Mouse (Mus musculus): ENCODE results near the gene Piezo1. TPM values are rescaled to one million over a fixed set of nuclear protein-coding genes. Genes with fewer than 3 reads are reported as not detected.
A peak's percentile ranks its signal among the peaks of the same experiment; 100 is the strongest.

Piezo1 gene
- polyA plus RNA-seq, 1 experiment from 2014 or later: 26.6 TPM

DNA sequence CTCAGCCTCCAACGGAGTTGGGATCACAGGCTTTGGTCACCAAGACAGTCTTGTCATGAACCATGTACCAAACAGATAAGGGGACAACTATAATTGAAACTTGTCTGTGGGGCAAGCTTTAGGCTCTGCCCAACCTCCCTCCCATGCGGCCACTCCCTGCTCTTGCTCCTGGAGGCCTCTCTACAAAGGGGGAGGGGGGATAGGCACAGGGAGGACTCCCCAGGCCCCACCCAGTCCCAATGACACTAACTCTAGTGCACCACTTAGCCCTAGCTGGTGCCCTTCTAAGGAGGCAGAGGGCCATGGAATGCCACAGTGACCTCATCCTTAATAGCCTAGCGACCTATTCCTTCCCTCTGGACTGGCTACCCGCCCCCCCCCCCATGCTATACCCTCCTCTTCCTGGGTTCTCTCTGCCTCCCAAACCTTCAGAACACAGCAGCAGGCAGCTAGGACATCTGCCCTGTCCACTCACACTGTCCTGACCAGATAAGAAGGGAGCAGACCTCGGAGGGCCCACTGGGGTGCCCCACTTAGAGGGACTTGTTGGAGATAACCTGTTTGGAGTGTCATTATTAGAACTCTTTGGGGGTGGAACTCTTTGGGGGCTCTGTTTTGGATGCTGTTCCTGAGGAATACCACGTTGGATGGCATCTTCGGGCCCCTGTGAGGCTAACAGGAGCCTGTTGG is 4.9 kb downstream of the Piezo1 start:
- H3K27ac ChIP-seq (ENCODE audit: low read depth): peak overlapping the region; percentile 69
- WGBS: 74% methylated on average over 7 of the region's 7 CpGs
- ATAC-seq (ENCODE audit: insufficient read depth) (no peak), DNase-seq (no peak)
- no peak overlapping the region; the same call in 1 of the 2 replicates for H3K4me3 ChIP-seq (ENCODE audit: low read depth, low read length)
- no peak for TF ChIP-seq CTCF (IDR thresholded peaks at IDR 0.05; ENCODE audit: low read depth)
- no peaks in the 10 kb centered on the region for H3K27me3 ChIP-seq (ENCODE audit: insufficient read depth, low read length)
- peaks cover 18% of the 10 kb centered on the region for H3K4me1 ChIP-seq (ENCODE audit: insufficient read depth)
- peak overlapping the region; percentile 44; the same call in 1 of the 2 replicates for H3K9ac ChIP-seq
- peak overlapping the region; percentile 93 for H3K4me2 ChIP-seq
- peaks cover 22% of the 10 kb centered on the region; the same call in 1 of the 2 replicates for H3K36me3 ChIP-seq (ENCODE audit: insufficient read depth)
- H3K9me3 ChIP-seq (ENCODE audit: low read depth, low read length): no peaks in the 10 kb centered on the region

- H3K27me3 ChIP-seq (ENCODE audit: insufficient read depth, low read length): no peaks in the 10 kb centered on the region
- DNase-seq: no peak
- peaks cover 29% of the 10 kb centered on the region; the same call in 1 of the 2 replicates for H3K36me3 ChIP-seq (ENCODE audit: insufficient read depth)
- no peak overlapping the region for H3K9ac ChIP-seq
- H3K27ac ChIP-seq (ENCODE audit: low read depth): no peak overlapping the region
- no peak for TF ChIP-seq CTCF (IDR thresholded peaks at IDR 0.05; ENCODE audit: low read depth)
- ATAC-seq (ENCODE audit: insufficient read depth): no peak
- whole genome bisulfite sequencing: 88% methylated on average over 8 of the region's 8 CpGs
- peaks cover 18% of the 10 kb centered on the region for H3K4me1 ChIP-seq (ENCODE audit: insufficient read depth)
- H3K4me3 ChIP-seq (ENCODE audit: low read depth, low read length): no peak overlapping the region
- H3K4me2 ChIP-seq: no peak overlapping the region
- H3K9me3 ChIP-seq (ENCODE audit: low read depth, low read length): no peaks in the 10 kb centered on the region
These were observed 7.0 kb downstream of the Piezo1 start for GRCm38 (mm10) chr8:122544138-122544537.

GRCm38 (mm10) chr8:122538310-122539076 is 12.6 kb downstream of the Piezo1 start:
- ATAC-seq (ENCODE audit: insufficient read depth) (no peak), DNase-seq (no peak)
- no peaks in the 10 kb centered on the region for H3K9me3 ChIP-seq (ENCODE audit: low read depth, low read length)
- no peak overlapping the region for H3K9ac ChIP-seq
- peaks cover 20% of the 10 kb centered on the region for H3K4me1 ChIP-seq (ENCODE audit: insufficient read depth)
- H3K27ac ChIP-seq (ENCODE audit: low read depth): peak overlapping the region; percentile 93
- peaks cover 19% of the 10 kb centered on the region; the same call in 1 of the 2 replicates for H3K36me3 ChIP-seq (ENCODE audit: insufficient read depth)
- no peak overlapping the region for H3K4me3 ChIP-seq (ENCODE audit: low read depth, low read length)
- TF ChIP-seq CTCF (IDR thresholded peaks at IDR 0.05; ENCODE audit: low read depth): no peak
- 89% methylated on average over 9 of the region's 9 CpGs for WGBS
- no peaks in the 10 kb centered on the region for H3K27me3 ChIP-seq (ENCODE audit: insufficient read depth, low read length)
- H3K4me2 ChIP-seq: no peak overlapping the region

GRCm38 (mm10) chr8:122537812-122538211 is 13.3 kb downstream of the Piezo1 start:
- 50% methylated on average over 2 of the region's 2 CpGs for WGBS
- Histone ChIP-seq H3K27me3 (ENCODE audit: insufficient read depth, low read length) (no peaks in the 10 kb centered on the region), H3K4me1 (ENCODE audit: insufficient read depth) (peaks cover 20% of the 10 kb centered on the region), H3K27ac (ENCODE audit: low read depth) (peak overlapping the region; percentile 93), H3K4me2 (no peak overlapping the region; the same call in 1 of the 2 replicates), H3K9me3 (ENCODE audit: low read depth, low read length) (no peaks in the 10 kb centered on the region), H3K4me3 (ENCODE audit: low read depth, low read length) (no peak overlapping the region), H3K9ac (no peak overlapping the region), H3K36me3 (ENCODE audit: insufficient read depth) (peaks cover 12% of the 10 kb centered on the region; the same call in 1 of the 2 replicates)
- DNase-seq: no peak
- ATAC-seq (ENCODE audit: insufficient read depth): 0 out of 2 replicates have a peak, but pooled peaks have one; percentile 14
- TF ChIP-seq CTCF (IDR thresholded peaks at IDR 0.05; ENCODE audit: low read depth): no peak

GRCm38 (mm10) chr8:122537033-122537432 is 14.1 kb downstream of the Piezo1 start:
- H3K9me3 ChIP-seq (ENCODE audit: low read depth, low read length): no peaks in the 10 kb centered on the region
- peak; percentile 88 for DNase-seq
- H3K4me3 ChIP-seq (ENCODE audit: low read depth, low read length): no peak overlapping the region
- H3K9ac ChIP-seq: 0 out of 2 replicates have a peak overlapping the region, but pooled peaks have one; percentile 13
- no peak for TF ChIP-seq CTCF (IDR thresholded peaks at IDR 0.05; ENCODE audit: low read depth)
- no peaks in the 10 kb centered on the region for H3K27me3 ChIP-seq (ENCODE audit: insufficient read depth, low read length)
- peak; percentile 86 for ATAC-seq (ENCODE audit: insufficient read depth)
- peaks cover 6% of the 10 kb centered on the region; the same call in 1 of the 2 replicates for H3K36me3 ChIP-seq (ENCODE audit: insufficient read depth)
- peaks cover 20% of the 10 kb centered on the region for H3K4me1 ChIP-seq (ENCODE audit: insufficient read depth)
- 8% methylated on average over 6 of the region's 6 CpGs for WGBS
- peak overlapping the region; percentile 36 for H3K4me2 ChIP-seq
- H3K27ac ChIP-seq (ENCODE audit: low read depth): peak overlapping the region; percentile 93

DNA sequence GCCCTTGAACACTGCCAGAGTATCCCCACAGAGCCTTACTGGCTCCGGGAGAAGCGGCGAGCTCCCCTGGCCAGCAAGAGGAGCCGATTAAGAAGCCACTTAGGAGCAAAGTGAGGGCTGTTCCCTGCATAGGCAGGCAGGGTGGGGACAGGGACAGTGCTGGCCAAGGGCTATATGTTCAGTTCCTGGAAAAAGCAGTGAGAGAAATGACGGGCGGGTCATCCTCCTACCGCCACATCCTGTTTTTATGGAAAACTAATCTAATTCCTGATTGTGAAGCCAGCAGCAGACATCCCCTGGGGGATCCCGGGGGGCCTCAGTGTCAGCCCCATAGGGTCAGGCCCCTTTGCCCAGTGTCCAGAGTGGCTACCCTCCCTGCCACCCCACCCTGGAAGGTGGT is 19.8 kb downstream of the Piezo1 start:
- H3K9ac ChIP-seq: no peak overlapping the region
- H3K9me3 ChIP-seq (ENCODE audit: low read depth, low read length): no peaks in the 10 kb centered on the region
- H3K36me3 ChIP-seq (ENCODE audit: insufficient read depth): no peaks in the 10 kb centered on the region
- no peak for ATAC-seq (ENCODE audit: insufficient read depth)
- DNase-seq: no peak
- no peaks in the 10 kb centered on the region for H3K27me3 ChIP-seq (ENCODE audit: insufficient read depth, low read length)
- H3K27ac ChIP-seq (ENCODE audit: low read depth): 0 out of 2 replicates have a peak overlapping the region, but pooled peaks have one; percentile 26
- H3K4me1 ChIP-seq (ENCODE audit: insufficient read depth): peaks cover 13% of the 10 kb centered on the region
- no peak overlapping the region for H3K4me2 ChIP-seq
- H3K4me3 ChIP-seq (ENCODE audit: low read depth, low read length): no peak overlapping the region
- TF ChIP-seq CTCF (IDR thresholded peaks at IDR 0.05; ENCODE audit: low read depth): no peak
- 68% methylated on average over 8 of the region's 8 CpGs for WGBS

GRCm38 (mm10) chr8:122529159-122529558 is 22.0 kb downstream of the Piezo1 start:
- Histone ChIP-seq H3K27me3 (ENCODE audit: insufficient read depth, low read length) (no peaks in the 10 kb centered on the region), H3K36me3 (ENCODE audit: insufficient read depth) (0 out of 2 replicates have a peak, but pooled peaks cover 4% of the 10 kb centered on the region), H3K9me3 (ENCODE audit: low read depth, low read length) (no peaks in the 10 kb centered on the region), H3K4me3 (ENCODE audit: low read depth, low read length) (no peak overlapping the region), H3K9ac (no peak overlapping the region), H3K4me1 (ENCODE audit: insufficient read depth) (peaks cover 28% of the 10 kb centered on the region), H3K27ac (ENCODE audit: low read depth) (no peak overlapping the region), H3K4me2 (no peak overlapping the region)
- DNase-seq (no peak), ATAC-seq (ENCODE audit: insufficient read depth) (no peak)
- 84% methylated on average over 4 of the region's 4 CpGs for WGBS
- TF ChIP-seq CTCF (IDR thresholded peaks at IDR 0.05; ENCODE audit: low read depth): no peak

Measured in lung, embryonic 14.5 days (tissue).